Mouse (Mus musculus): ENCODE measurements around the gene Prom1.
"Not testable (repeated sequence)": the region's sequence is repeated elsewhere in the genome, so short reads cannot be mapped to it uniquely, and the experiment has no call there.

The Prom1 gene

GRCm38 (mm10) chr5:44101231-44102110, at the start of gene Prom1:
Gene Prom1, minus strand, starts transcription at chr5:44102032.
- no peak for DNase-seq (ENCODE audit: low spot score)

GRCm38 (mm10) chr5:44147732-44148131, 45.9 kb upstream of the Prom1 start:
- no peak for DNase-seq (ENCODE audit: low spot score)

GRCm38 (mm10) chr5:44146437-44147332, 44.9 kb upstream of the Prom1 start:
- DNase-seq (ENCODE audit: low spot score) = no peak

- no peak for DNase-seq (ENCODE audit: low spot score)
Observed at GRCm38 (mm10) chr5:44143467-44144235, 41.8 kb upstream of the Prom1 start.

GRCm38 (mm10) chr5:44127487-44127886, 25.7 kb upstream of the Prom1 start:
- no peak for DNase-seq (ENCODE audit: low spot score)

GRCm38 (mm10) chr5:44126574-44126973, 24.7 kb upstream of the Prom1 start:
- not testable (repeated sequence) for DNase-seq (ENCODE audit: low spot score)

GRCm38 (mm10) chr5:44121390-44121789, 19.6 kb upstream of the Prom1 start:
- DNase-seq (ENCODE audit: low spot score) = no peak

GRCm38 (mm10) chr5:44113138-44113537, 11.3 kb upstream of the Prom1 start:
- DNase-seq (ENCODE audit: low spot score) = no peak

- no peak for DNase-seq (ENCODE audit: low spot score)
Observed at GRCm38 (mm10) chr5:44109121-44109520, 7.3 kb upstream of the Prom1 start.

GRCm38 (mm10) chr5:44108125-44108524, 6.3 kb upstream of the Prom1 start:
- no peak for DNase-seq (ENCODE audit: low spot score)

GRCm38 (mm10) chr5:44105192-44105591, 3.4 kb upstream of the Prom1 start:
- no peak for DNase-seq (ENCODE audit: low spot score)

- no peak for DNase-seq (ENCODE audit: low spot score)
Observed at GRCm38 (mm10) chr5:44104686-44105085, 2.9 kb upstream of the Prom1 start.

GRCm38 (mm10) chr5:44104120-44104519, 2.3 kb upstream of the Prom1 start:
- DNase-seq (ENCODE audit: low spot score) = no peak

- DNase-seq (ENCODE audit: low spot score) = no peak
Observed at GRCm38 (mm10) chr5:44103121-44103520, 1.3 kb upstream of the Prom1 start.

GRCm38 (mm10) chr5:44100544-44101230, 1.1 kb downstream of the Prom1 start:
- DNase-seq (ENCODE audit: low spot score) = peak; percentile 66

- DNase-seq (ENCODE audit: low spot score) = no peak
Observed at GRCm38 (mm10) chr5:44100187-44100543, 1.7 kb downstream of the Prom1 start.

- no peak for DNase-seq (ENCODE audit: low spot score)
Observed at GRCm38 (mm10) chr5:44096996-44097395, 4.8 kb downstream of the Prom1 start.

- DNase-seq (ENCODE audit: low spot score) = peak; percentile 19
Observed at GRCm38 (mm10) chr5:44096106-44096505, 5.7 kb downstream of the Prom1 start.

- no peak for DNase-seq (ENCODE audit: low spot score)
Observed at GRCm38 (mm10) chr5:44095697-44096096, 6.1 kb downstream of the Prom1 start.

GRCm38 (mm10) chr5:44087034-44087433, 14.8 kb downstream of the Prom1 start:
- DNase-seq (ENCODE audit: low spot score) = no peak

GRCm38 (mm10) chr5:44085871-44086270, 16.0 kb downstream of the Prom1 start:
- DNase-seq (ENCODE audit: low spot score) = no peak

GRCm38 (mm10) chr5:44081108-44081507, 20.7 kb downstream of the Prom1 start:
- no peak for DNase-seq (ENCODE audit: low spot score)

Data from yolk sac, embryonic 10.5 days (tissue).